Mouse (Mus musculus): Measurements from ENCODE around the gene Endog.

DNA sequence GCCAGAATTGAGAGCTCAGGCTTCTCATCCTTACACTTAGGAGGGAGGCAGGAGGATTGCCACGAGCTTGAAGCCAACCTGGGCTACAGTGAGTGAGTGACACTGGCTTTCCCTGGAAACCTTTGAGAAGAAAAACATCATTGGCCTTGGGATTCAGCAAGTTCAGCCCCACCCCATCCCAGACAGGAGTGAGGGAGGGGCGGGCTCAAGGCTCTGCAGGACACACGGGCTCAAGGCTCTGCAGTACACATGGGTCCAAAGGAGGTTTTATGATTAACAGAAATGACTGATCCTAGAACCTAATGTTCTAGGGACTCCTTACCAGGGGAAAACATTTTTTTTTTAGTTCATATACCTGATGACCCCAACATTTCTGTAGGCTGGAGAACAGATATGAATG is 12.4 kb downstream of the Endog start:
- no peak for TF ChIP-seq CTCF (IDR thresholded peaks at IDR 0.05; ENCODE audit: extremely low read depth, insufficient read depth, insufficient read length, insufficient replicate concordance)
- TF ChIP-seq POLR2A (IDR thresholded peaks at IDR 0.05; ENCODE audit: low read depth, low read length) = no peak

Measured in spleen, adult 2 months (tissue).